Mouse (Mus musculus) brown adipose tissue, adult 24 weeks (tissue): ENCODE results near the gene Cyp3a41b. TPM values are rescaled to one million over a fixed set of nuclear protein-coding genes. Genes with fewer than 3 reads are reported as not detected.
"Not testable (repeated sequence)": the region's sequence is repeated elsewhere in the genome, so short reads cannot be mapped to it uniquely, and the experiment has no call there.

Experiments
- H3K27ac ChIP-seq: fragments of 200-500 bp; replicated peaks from 2 replicates; pipeline ENCODE4 v1.5.1; 2012; ENCODE audit warnings: low read depth, mild to moderate bottlenecking, low read length
- H3K4me1 ChIP-seq: fragments of 200-500 bp; 2 replicates; pipeline ENCODE4 v1.6.1; 2012; ENCODE audit warnings: low read length, mixed read lengths; ENCODE audit not compliant: control insufficient read depth, insufficient read depth, insufficient read length
- H3K4me3 ChIP-seq: fragments of 200-500 bp; 2 replicates; pipeline ENCODE4 v1.5.1; 2012; ENCODE audit warnings: low read depth, mild to moderate bottlenecking, low read length, moderate library complexity; ENCODE audit not compliant: insufficient read depth
- polyA plus RNA-seq: library from polyadenylated mRNA; stranded (reverse); fragments of >200 nt; gene quantifications from 2 replicates; pipeline ENCODE4 v1.2.4, GENCODE M21; 2012; ENCODE audit not compliant: missing spikeins, insufficient read depth, insufficient read length

Gene Cyp3a41b
- polyA plus RNA-seq = not detected in 2 replicates

- H3K27ac ChIP-seq, H3K4me3 ChIP-seq, H3K4me1 ChIP-seq: not testable (repeated sequence)
Measured at GRCm38 (mm10) chr5:145584630-145585029, at the start of gene Cyp3a41b. TSS of gene Cyp3a41b (minus strand) at chr5:145584730.

DNA sequence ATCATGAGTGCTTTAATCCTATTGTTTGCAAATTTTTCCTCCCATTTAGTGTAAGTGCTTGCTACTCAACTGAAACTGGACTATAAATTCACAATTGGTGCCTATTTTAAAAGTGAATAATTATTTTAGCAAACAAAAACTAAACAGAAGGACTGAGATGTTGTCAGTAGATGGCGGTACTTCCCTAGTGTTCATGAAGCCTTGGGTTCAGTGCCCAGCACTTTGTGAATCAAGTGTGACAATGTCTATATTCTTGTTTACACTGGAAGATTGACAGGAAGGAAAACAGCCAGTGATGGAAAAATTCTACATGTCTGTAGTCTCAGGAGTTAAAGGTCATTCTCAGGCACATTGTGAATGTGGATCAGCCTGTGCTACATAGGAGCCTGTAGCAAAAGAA is 47.8 kb upstream of the Cyp3a41b start:
- not testable (repeated sequence) for H3K4me1 ChIP-seq, H3K4me3 ChIP-seq, H3K27ac ChIP-seq

GRCm38 (mm10) chr5:145604891-145605290 is 20.4 kb upstream of the Cyp3a41b start:
- H3K4me1 ChIP-seq, H3K4me3 ChIP-seq, H3K27ac ChIP-seq: not testable (repeated sequence)

DNA sequence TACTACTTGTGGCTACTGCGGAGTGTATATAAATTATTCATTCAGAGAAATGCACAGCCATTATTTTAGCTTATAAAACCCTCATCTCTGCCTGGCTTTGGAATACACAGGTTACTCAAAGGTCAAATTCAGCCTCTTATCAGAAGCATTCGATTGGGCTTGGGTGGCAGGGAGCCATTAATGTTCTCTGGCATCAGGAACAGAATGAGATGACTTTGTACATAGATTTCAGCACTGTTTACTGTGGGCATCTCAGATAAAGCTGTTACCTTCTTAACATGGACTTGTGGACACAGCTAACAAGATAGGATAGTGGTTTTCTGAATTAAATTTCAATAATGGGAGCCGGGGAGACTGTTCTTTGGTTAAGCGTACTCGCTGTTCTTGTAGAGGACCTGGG is 13.3 kb upstream of the Cyp3a41b start:
- H3K27ac ChIP-seq, H3K4me3 ChIP-seq, H3K4me1 ChIP-seq: not testable (repeated sequence)

DNA sequence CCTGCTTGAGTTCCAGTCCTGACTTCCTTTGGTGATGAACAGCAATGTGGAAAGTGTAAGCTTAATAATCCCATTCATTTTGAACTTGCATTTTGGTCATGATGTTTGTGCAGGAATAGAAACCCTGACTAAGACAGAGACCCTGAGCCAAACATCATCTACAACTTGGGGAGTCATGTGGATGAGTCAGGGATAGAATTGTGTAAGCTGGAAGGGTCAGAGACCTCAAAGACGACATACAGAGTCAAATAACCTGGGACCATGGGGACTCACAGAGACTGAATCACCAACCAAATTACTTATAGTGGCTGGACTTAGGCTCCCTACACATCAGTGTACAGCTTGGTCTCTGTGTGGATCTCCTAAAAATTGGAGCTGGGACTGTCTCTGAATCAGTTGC is 7.2 kb downstream of the Cyp3a41b start:
- H3K27ac ChIP-seq, H3K4me3 ChIP-seq, H3K4me1 ChIP-seq: not testable (repeated sequence)

GRCm38 (mm10) chr5:145575660-145576059 is 8.9 kb downstream of the Cyp3a41b start:
- H3K4me3 ChIP-seq, H3K4me1 ChIP-seq: not testable (repeated sequence)

GRCm38 (mm10) chr5:145571922-145572321 is 12.6 kb downstream of the Cyp3a41b start:
- not testable (repeated sequence) for H3K4me3 ChIP-seq, H3K27ac ChIP-seq, H3K4me1 ChIP-seq

More at GRCm38 (mm10) chr5:145575660-145576059, 8.9 kb downstream of the Cyp3a41b start:
- not testable (repeated sequence) for H3K27ac ChIP-seq

Other genes starting within 250 kb of the Cyp3a41b start
- gene Cyp3a57, start 239.5 kb downstream of the Cyp3a41b start, polyA plus RNA-seq = not detected in 2 replicates
- gene Cyp3a16, start 115.0 kb downstream of the Cyp3a41b start, polyA plus RNA-seq = not detected in 2 replicates
- gene Cyp3a41a, start 135.4 kb upstream of the Cyp3a41b start, polyA plus RNA-seq = not detected in 2 replicates
- gene Cyp3a44, start 221.1 kb upstream of the Cyp3a41b start, polyA plus RNA-seq = not detected in 2 replicates